Mouse (Mus musculus) hindbrain, postnatal 0 days (tissue): ENCODE measurements around the gene Nek6. TPM values are rescaled to one million over a fixed set of nuclear protein-coding genes. Genes with fewer than 3 reads are reported as not detected.

ENCODE experiments used
- ATAC-seq: fragments of 200-750 bp; cut with Nextera tagmentation; 2 replicates; pipeline ENCODE4 v1.8.0; 2017; ENCODE audit warnings: mild to moderate bottlenecking, moderate TSS enrichment, moderate library complexity
- DNase-seq: peaks from one replicate; pipeline ENCODE4 v3.0.0-alpha.2; 2015; ENCODE audit warnings: low spot score
- H3K27ac ChIP-seq: fragments of 300-500 bp; sonication (generic); 2 replicates; pipeline ENCODE4 v1.5.1; 2014; ENCODE audit warnings: mild to moderate bottlenecking
- H3K27me3 ChIP-seq: fragments of 300-500 bp; sonication (generic); 2 replicates; pipeline ENCODE4 v1.6.1; 2014; ENCODE audit warnings: low read length, mixed read lengths; ENCODE audit not compliant: insufficient read depth
- H3K36me3 ChIP-seq: fragments of 300-500 bp; sonication (generic); 2 replicates; pipeline ENCODE4 v1.6.1; 2014; ENCODE audit warnings: low read length, mixed read lengths; ENCODE audit not compliant: insufficient read depth
- H3K4me1 ChIP-seq: fragments of 300-500 bp; sonication (generic); 2 replicates; pipeline ENCODE4 v1.6.1; 2014; ENCODE audit warnings: antibody characterized with exemption, low read length, mixed read lengths; ENCODE audit not compliant: insufficient read depth
- H3K4me2 ChIP-seq: fragments of 300-500 bp; sonication (generic); 2 replicates; pipeline ENCODE4 v1.6.1; 2014; ENCODE audit warnings: low read depth, mild to moderate bottlenecking, low read length, moderate library complexity, mixed read lengths
- H3K4me3 ChIP-seq: fragments of 300-500 bp; sonication (generic); 2 replicates; pipeline ENCODE4 v1.5.1; 2014; ENCODE audit warnings: low read length
- H3K9ac ChIP-seq: fragments of 300-500 bp; sonication (generic); replicated peaks from 2 replicates; pipeline ENCODE4 v1.6.1; 2014; ENCODE audit warnings: mild to moderate bottlenecking, low read length, moderate library complexity, mixed read lengths
- H3K9me3 ChIP-seq: fragments of 300-500 bp; sonication (generic); 2 replicates; pipeline ENCODE4 v1.6.1; 2016; ENCODE audit warnings: low read length, mixed read lengths
- CTCF ChIP-seq: IDR thresholded peaks from 2 replicates; pipeline ENCODE4 v1.5.1; 2016; ENCODE audit warnings: antibody characterized with exemption, control low read depth, low read depth
- WGBS: fragments of 180-500 bp; shearing (Covaris S2); extraction: QIAGEN DNeasy Blood & Tissue Kit; methylation state at CpG from one replicate; pipeline ENCODE4 v1.1.7; 2014; 5-methylcytosine and 5-hydroxymethylcytosine counted together
- polyA plus RNA-seq: library from polyadenylated mRNA; unstranded; fragments of >200 nt; fragmentation: Nextera tagmentation; extraction: Ambion mirVana; gene quantifications from 2 replicates; pipeline ENCODE4 v1.2.1, GENCODE M21; 2015
- total RNA-seq: library from RNA; depleted of rRNA; stranded (reverse); fragments of >200 nt; gene quantifications from 2 replicates; pipeline ENCODE4 v1.2.3, GENCODE M21; 2014; rRNA removed

Gene Nek6
- 27.5 and 29.4 TPM in 2 replicates for total RNA-seq
- polyA plus RNA-seq, result 65.3 and 75.1 TPM in 2 replicates

DNA sequence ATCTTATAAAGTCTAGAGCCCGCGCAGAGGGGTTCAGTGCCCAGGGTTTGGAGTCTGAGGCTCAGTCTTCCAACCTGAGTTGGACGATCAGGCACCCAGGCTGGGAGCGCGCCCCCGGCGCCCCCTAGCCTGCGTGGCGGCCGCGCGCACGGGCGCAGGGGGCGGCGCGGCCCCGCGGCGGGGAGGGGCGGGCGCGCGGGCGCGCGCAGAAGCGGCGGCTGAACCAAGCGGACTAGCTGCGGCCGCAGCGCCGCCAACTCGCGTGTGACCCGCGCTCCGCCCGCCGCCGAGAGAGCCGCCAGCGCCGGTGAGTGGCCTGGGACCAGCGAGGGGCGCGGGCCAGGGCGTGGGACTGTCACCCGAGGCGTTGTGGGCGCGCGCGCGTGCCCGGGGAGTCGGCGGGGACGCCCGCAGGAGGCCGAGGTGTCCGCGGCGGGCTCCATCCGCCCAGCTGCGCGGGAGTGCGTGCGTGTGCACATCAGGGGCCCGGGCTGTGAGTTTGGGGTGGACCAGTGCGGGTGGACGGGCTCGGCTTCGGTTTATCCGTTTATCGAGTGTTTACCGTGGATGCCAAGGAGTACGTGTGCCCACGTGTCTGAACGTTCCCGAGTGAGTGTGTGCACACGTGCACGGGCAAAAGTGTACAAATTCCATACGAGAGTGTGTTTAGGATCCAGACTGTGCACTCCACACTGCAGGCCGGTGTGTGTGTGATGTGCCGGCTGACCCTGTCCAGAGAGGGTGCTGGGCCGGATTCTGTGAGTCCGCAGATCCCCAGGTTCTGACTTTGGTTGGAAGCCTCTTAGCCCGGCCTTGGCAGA is at the start of gene Nek6:
Nek6 (plus strand) TSS at position 157 of the 821 bp plus-strand sequence.
- ATAC-seq (peak; percentile 66), DNase-seq (peak; percentile 86)
- H3K4me3 ChIP-seq, result peak within 1 kb of the TSS; percentile 82
- H3K9ac ChIP-seq, result peak within 1 kb of the TSS; percentile 80
- under 1% methylated on average over 76 of the region's 90 CpGs for WGBS
- peak within 1 kb of the TSS; percentile 81 for H3K4me2 ChIP-seq
- no peaks in the 10 kb centered on the region for H3K27me3 ChIP-seq
- TF ChIP-seq CTCF, result no peak
- peak within 1 kb of the TSS; percentile 83 for H3K27ac ChIP-seq
- no peaks in the 10 kb centered on the region for H3K9me3 ChIP-seq
- H3K4me1 ChIP-seq, result peaks cover 22% of the 10 kb centered on the region
- H3K36me3 ChIP-seq, result no peaks in the 10 kb centered on the region

DNA sequence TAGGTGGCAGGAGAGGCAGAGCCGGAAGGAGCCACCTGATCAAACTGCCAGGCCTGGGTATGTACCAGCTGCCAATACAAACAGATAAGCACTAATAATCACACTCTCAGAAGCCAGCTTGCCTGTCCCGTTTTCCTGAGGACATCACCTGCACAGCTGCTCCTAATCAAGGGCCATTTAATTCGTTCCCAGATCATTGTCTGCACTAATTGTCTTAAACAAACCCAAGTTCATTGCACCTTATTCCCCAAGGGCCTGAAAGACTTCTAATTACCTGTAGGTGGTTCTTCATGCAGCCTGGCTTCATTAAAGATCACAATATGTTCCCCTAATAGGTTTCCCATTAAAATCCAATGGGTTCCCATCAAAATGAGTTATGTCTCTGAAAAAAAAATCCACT is 49.1 kb upstream of the Nek6 start:
- H3K27me3 ChIP-seq, result no peaks in the 10 kb centered on the region
- no peaks in the 10 kb centered on the region for H3K36me3 ChIP-seq
- WGBS, result 49% methylated on average over 3 of the region's 3 CpGs
- no peak for TF ChIP-seq CTCF
- no peak overlapping the region for H3K4me2 ChIP-seq
- no peak overlapping the region for H3K4me3 ChIP-seq
- no peak overlapping the region for H3K27ac ChIP-seq
- H3K9me3 ChIP-seq, result no peaks in the 10 kb centered on the region
- no peak overlapping the region for H3K9ac ChIP-seq
- ATAC-seq (no peak), DNase-seq (peak; percentile 25)
- 0 out of 2 replicates have a peak, but pooled peaks cover 6% of the 10 kb centered on the region for H3K4me1 ChIP-seq

DNA sequence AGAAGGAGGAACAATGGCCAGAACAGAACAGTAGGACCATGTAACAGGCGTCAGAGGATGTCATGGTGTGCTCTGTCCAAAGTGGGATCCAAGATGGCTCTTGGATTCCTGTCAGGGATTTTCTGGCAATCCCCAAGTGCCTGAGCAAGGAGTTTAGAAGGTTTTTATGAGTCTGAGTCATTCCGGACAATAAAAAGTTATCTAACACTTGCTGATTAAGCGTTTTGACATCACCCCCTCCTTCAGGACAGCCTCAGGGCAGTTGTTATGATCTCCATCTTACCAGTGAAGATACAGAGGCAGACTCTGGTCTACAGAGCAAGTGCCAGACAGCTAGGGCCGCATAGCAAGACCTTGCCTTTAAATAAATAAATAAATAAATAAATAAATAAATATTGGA is 42.6 kb upstream of the Nek6 start:
- TF ChIP-seq CTCF, result no peak
- ATAC-seq, result no peak
- no peak overlapping the region for H3K4me3 ChIP-seq
- H3K9ac ChIP-seq, result no peak overlapping the region
- DNase-seq, result no peak
- H3K4me2 ChIP-seq, result no peak overlapping the region
- H3K27ac ChIP-seq, result no peak overlapping the region
- no peaks in the 10 kb centered on the region for H3K36me3 ChIP-seq
- no peaks in the 10 kb centered on the region for H3K4me1 ChIP-seq
- H3K27me3 ChIP-seq, result no peaks in the 10 kb centered on the region
- WGBS, result 84% methylated on average over 4 of the region's 4 CpGs
- H3K9me3 ChIP-seq, result no peaks in the 10 kb centered on the region

DNA sequence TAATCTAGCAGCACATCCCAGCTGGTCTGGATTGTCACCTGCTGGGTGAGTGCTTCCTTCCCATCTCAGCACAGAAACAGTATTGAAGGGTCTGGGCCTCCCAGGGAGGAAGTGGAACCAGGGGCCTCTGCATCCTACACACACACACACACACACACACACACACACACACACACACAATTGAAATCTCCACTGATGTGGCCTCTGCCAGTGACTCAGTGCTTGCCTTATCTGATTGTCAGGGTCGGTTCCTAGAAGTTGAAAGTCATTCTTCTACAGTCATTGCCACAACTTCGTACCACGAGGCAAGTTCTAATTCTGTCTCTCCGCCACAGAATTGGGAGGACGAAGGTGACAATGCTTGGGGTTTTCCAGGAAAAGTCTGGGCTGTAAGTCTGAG is 39.7 kb upstream of the Nek6 start:
- Histone ChIP-seq H3K9me3 (no peaks in the 10 kb centered on the region), H3K36me3 (no peaks in the 10 kb centered on the region), H3K9ac (no peak overlapping the region), H3K4me2 (no peak overlapping the region), H3K4me3 (no peak overlapping the region), H3K27ac (no peak overlapping the region), H3K4me1 (no peaks in the 10 kb centered on the region), H3K27me3 (no peaks in the 10 kb centered on the region)
- no peak for DNase-seq
- 90% methylated on average over 5 of the region's 5 CpGs for WGBS
- ATAC-seq, result no peak
- TF ChIP-seq CTCF, result no peak

DNA sequence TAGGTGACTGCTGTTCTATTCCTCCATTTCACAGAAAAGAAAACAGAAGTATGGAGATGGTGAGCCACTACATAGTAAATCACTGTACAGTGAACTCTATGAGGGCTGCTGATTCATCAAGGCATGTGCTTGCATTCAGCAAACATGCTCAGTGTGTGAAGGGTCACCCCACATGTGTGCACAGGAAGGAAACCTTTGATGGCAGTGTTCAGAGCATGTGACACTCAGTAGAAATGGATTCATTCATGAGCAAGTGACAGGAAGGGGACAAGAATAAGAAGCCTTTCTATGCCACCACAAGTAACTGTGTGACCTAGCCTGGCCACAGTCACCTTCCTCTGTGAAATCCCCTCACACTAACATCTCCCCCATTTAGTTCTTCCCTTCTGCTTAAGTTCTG is 38.6 kb upstream of the Nek6 start:
- TF ChIP-seq CTCF, result no peak
- no peak overlapping the region for H3K4me2 ChIP-seq
- no peak overlapping the region for H3K9ac ChIP-seq
- DNase-seq, result no peak
- no peak overlapping the region for H3K27ac ChIP-seq
- no peaks in the 10 kb centered on the region for H3K36me3 ChIP-seq
- no peak overlapping the region for H3K4me3 ChIP-seq
- H3K27me3 ChIP-seq, result no peaks in the 10 kb centered on the region
- no peak for ATAC-seq
- no peaks in the 10 kb centered on the region for H3K4me1 ChIP-seq
- no peaks in the 10 kb centered on the region for H3K9me3 ChIP-seq

DNA sequence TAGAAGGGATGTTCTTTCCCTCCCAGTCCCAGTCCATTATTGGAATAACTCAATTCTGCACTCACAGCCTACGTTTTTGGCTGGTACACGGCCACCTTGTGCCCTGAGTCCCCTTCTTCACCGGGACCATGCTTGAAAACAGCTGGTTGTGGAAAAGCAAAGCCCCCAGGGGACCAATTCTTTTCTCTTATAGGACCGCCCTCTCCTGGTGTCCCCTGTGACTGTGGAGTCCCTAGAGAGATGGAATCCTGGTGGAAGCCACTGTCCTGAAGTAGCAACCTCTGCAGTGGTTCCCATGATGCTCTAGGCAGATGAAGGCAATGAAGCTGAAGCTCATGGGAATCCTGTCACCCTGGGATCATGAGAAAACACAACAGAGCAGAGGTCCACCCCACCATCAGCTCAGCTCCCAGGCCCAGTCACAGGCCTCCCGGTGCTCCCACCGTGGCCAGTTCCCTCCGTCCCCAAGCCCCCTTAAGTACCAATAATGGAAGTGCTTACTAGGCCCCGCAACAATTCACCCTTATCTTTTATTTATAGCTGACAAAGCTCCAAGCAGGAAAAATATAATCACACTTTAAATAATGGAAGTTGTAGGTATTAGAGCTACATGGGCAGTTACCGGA is 34.5 kb upstream of the Nek6 start:
- TF ChIP-seq CTCF, result no peak
- H3K36me3 ChIP-seq, result no peaks in the 10 kb centered on the region
- no peak overlapping the region for H3K27ac ChIP-seq
- no peak overlapping the region for H3K4me3 ChIP-seq
- no peaks in the 10 kb centered on the region for H3K27me3 ChIP-seq
- H3K9me3 ChIP-seq, result no peaks in the 10 kb centered on the region
- DNase-seq (no peak), ATAC-seq (no peak)
- WGBS, result 65% methylated on average over 9 of the region's 9 CpGs
- H3K9ac ChIP-seq, result no peak overlapping the region
- H3K4me2 ChIP-seq, result no peak overlapping the region
- no peaks in the 10 kb centered on the region for H3K4me1 ChIP-seq

DNA sequence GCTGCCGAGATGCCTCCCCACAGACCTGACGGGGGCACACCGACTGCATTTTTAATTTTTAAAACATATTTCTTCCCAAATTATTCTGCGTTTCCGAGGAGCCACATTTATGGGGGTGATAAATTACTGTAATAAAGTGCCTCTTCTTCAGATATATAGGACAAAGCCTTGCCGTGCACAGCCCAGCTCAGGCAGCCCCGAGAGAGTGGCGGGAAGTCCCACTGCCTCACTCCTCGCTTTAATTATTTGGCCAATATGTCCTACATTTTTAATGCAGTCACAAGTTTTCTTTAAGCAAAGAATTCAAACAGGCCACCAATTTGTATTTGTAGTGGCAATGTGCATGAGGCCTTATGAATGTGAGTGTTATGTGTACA is 34.0 kb upstream of the Nek6 start:
- Histone ChIP-seq H3K9me3 (no peaks in the 10 kb centered on the region), H3K9ac (no peak overlapping the region), H3K36me3 (no peaks in the 10 kb centered on the region), H3K4me3 (no peak overlapping the region), H3K27ac (no peak overlapping the region), H3K27me3 (no peaks in the 10 kb centered on the region), H3K4me2 (no peak overlapping the region), H3K4me1 (no peaks in the 10 kb centered on the region)
- 76% methylated on average over 9 of the region's 9 CpGs for WGBS
- peak; percentile 55; the same call in 1 of the 2 replicates for ATAC-seq
- TF ChIP-seq CTCF, result no peak
- DNase-seq, result peak; percentile 5
